Mouse (Mus musculus): Measurements from ENCODE around the gene Notch2. TPM values are rescaled to one million over a fixed set of nuclear protein-coding genes. Genes with fewer than 3 reads are reported as not detected.
A peak's percentile ranks its signal among the peaks of the same experiment; 100 is the strongest.

The Notch2 gene
- polyA plus RNA-seq, 1 experiment from 2014 or later, result 42.1 TPM

- 52% methylated on average over 3 of the region's 3 CpGs for WGBS
- H3K4me2 ChIP-seq (replicated peaks), result no peak overlapping the region
- ATAC-seq (ENCODE audit: insufficient number of reproducible peaks, insufficient read depth, low FRiP score, low TSS enrichment), result no peak
- peaks cover 17% of the 10 kb centered on the region for H3K36me3 ChIP-seq
- no peak overlapping the region for H3K27ac ChIP-seq
- no peaks in the 10 kb centered on the region for H3K27me3 ChIP-seq
- no peak overlapping the region for H3K9ac ChIP-seq
- H3K9me3 ChIP-seq, result no peaks in the 10 kb centered on the region
- no peak overlapping the region for H3K4me3 ChIP-seq
- H3K4me1 ChIP-seq, result peaks cover 42% of the 10 kb centered on the region
These were observed 69.6 kb downstream of the Notch2 start for GRCm38 (mm10) chr3:98082972-98083371.

DNA sequence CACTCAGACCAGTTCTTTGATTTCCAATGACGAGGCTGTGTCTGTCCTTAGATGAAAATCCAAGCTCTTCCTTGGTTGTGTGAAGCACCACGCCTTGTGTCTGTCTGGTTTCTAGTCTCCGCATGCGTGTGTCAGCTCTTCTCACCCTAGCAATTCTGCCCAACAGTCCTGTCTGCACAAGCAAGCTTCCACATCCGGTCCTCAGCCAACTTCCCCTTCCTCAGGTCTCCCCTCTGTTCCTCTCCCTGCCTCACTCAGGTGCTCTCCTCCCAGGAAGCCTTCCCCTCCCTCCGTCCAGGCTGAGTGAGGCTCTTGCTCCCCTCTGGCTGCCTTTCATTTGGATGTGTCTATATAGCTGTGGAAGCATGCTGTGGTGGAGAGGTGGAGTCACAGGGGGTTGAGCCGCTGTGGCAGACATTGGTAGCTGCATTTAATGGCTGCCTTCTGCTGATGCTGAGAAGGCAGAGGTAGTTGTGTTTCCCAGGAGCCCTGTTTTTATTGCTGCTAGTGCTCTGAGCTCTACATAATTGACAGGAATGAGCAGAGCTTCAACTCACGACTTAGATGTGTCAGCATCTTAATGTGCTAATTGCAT, 70.8 kb downstream of the Notch2 start:
- no peak for ATAC-seq (ENCODE audit: insufficient number of reproducible peaks, insufficient read depth, low FRiP score, low TSS enrichment)
- no peak overlapping the region for H3K4me2 ChIP-seq (replicated peaks)
- peaks cover 17% of the 10 kb centered on the region for H3K36me3 ChIP-seq
- peaks cover 42% of the 10 kb centered on the region for H3K4me1 ChIP-seq
- H3K9me3 ChIP-seq, result no peaks in the 10 kb centered on the region
- peak overlapping the region; percentile 58; the same call in 1 of the 2 replicates for H3K27ac ChIP-seq
- no peak overlapping the region for H3K4me3 ChIP-seq
- no peak overlapping the region for H3K9ac ChIP-seq
- H3K27me3 ChIP-seq, result no peaks in the 10 kb centered on the region
- 50% methylated on average over 8 of the region's 8 CpGs for WGBS

DNA sequence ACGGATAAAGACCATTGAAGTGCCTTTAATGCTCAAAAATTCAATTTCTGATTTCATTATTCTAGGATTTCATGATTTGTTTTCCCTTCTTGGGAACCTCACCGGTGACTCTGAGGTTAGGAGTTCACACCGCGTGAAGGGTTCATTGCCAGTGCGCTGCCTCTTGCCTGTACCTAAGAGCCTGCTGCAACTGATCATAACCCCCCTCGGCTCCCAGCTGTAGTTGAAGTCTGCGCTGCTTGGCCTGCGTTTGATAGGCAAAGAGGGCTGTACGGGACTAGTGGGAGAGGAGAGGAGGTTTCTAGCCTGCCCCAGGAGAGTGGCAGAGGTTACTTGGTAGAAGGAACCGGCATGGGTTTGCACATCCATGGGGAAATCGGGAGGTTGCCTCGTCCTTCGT, 71.5 kb downstream of the Notch2 start:
- Histone ChIP-seq H3K4me3 (no peak overlapping the region), H3K9ac (no peak overlapping the region), H3K27ac (peak overlapping the region; percentile 91), H3K4me1 (peaks cover 48% of the 10 kb centered on the region), H3K4me2 (replicated peaks) (no peak overlapping the region), H3K27me3 (no peaks in the 10 kb centered on the region), H3K9me3 (no peaks in the 10 kb centered on the region), H3K36me3 (peaks cover 17% of the 10 kb centered on the region)
- 53% methylated on average over 13 of the region's 13 CpGs for WGBS
- no peak for ATAC-seq (ENCODE audit: insufficient number of reproducible peaks, insufficient read depth, low FRiP score, low TSS enrichment)

GRCm38 (mm10) chr3:98085812-98086268, 72.5 kb downstream of the Notch2 start:
- no peaks in the 10 kb centered on the region for H3K9me3 ChIP-seq
- WGBS, result 14% methylated on average over 5 of the region's 5 CpGs
- no peak overlapping the region for H3K4me2 ChIP-seq (replicated peaks)
- peaks cover 54% of the 10 kb centered on the region for H3K4me1 ChIP-seq
- H3K27me3 ChIP-seq, result no peaks in the 10 kb centered on the region
- H3K9ac ChIP-seq, result no peak overlapping the region
- H3K36me3 ChIP-seq, result peaks cover 17% of the 10 kb centered on the region
- peak overlapping the region; percentile 91 for H3K27ac ChIP-seq
- ATAC-seq (ENCODE audit: insufficient number of reproducible peaks, insufficient read depth, low FRiP score, low TSS enrichment), result peak; percentile 54; the same call in 1 of the 2 replicates
- no peak overlapping the region for H3K4me3 ChIP-seq

GRCm38 (mm10) chr3:98086441-98086840, 73.1 kb downstream of the Notch2 start:
- no peaks in the 10 kb centered on the region for H3K27me3 ChIP-seq
- peak overlapping the region; percentile 91 for H3K27ac ChIP-seq
- H3K9me3 ChIP-seq, result no peaks in the 10 kb centered on the region
- H3K4me2 ChIP-seq (replicated peaks), result no peak overlapping the region
- H3K4me3 ChIP-seq, result no peak overlapping the region
- peaks cover 18% of the 10 kb centered on the region for H3K36me3 ChIP-seq
- WGBS, result 25% methylated on average over 4 of the region's 4 CpGs
- H3K4me1 ChIP-seq, result peaks cover 54% of the 10 kb centered on the region
- peak; percentile 30; the same call in 1 of the 2 replicates for ATAC-seq (ENCODE audit: insufficient number of reproducible peaks, insufficient read depth, low FRiP score, low TSS enrichment)
- no peak overlapping the region for H3K9ac ChIP-seq

- no peak for ATAC-seq (ENCODE audit: insufficient number of reproducible peaks, insufficient read depth, low FRiP score, low TSS enrichment)
- peak overlapping the region; percentile 91 for H3K27ac ChIP-seq
- peaks cover 54% of the 10 kb centered on the region for H3K4me1 ChIP-seq
- H3K9ac ChIP-seq, result no peak overlapping the region
- H3K4me3 ChIP-seq, result no peak overlapping the region
- H3K36me3 ChIP-seq, result peaks cover 16% of the 10 kb centered on the region
- H3K27me3 ChIP-seq, result no peaks in the 10 kb centered on the region
- no peak overlapping the region for H3K4me2 ChIP-seq (replicated peaks)
- no peaks in the 10 kb centered on the region for H3K9me3 ChIP-seq
- 51% methylated on average over 5 of the region's 5 CpGs for WGBS
These were observed 73.5 kb downstream of the Notch2 start for GRCm38 (mm10) chr3:98086860-98087259.

DNA sequence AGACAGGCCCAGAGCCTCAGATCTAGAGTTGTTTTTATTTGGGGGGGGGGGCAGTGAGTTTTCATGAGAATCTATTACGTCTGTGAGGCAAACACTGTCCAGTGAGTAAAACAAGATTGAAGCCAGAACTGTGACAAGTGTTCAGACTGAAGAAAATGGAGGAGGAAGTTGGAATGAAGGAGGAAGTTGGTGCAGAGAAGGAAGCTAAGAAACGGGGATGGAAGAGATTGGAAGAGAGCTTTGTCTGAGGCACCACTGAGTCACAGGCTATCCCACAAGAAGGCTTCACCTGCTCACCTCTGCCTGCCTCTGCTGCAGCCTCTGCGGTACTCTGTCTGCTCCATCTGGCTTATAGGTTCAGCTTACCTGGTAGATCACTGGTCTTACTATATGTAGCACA, 74.2 kb downstream of the Notch2 start:
- peaks cover 53% of the 10 kb centered on the region for H3K4me1 ChIP-seq
- 91% methylated on average over 3 of the region's 3 CpGs for WGBS
- H3K4me2 ChIP-seq (replicated peaks), result no peak overlapping the region
- H3K27ac ChIP-seq, result peak overlapping the region; percentile 91; the same call in 1 of the 2 replicates
- ATAC-seq (ENCODE audit: insufficient number of reproducible peaks, insufficient read depth, low FRiP score, low TSS enrichment), result no peak
- no peaks in the 10 kb centered on the region for H3K9me3 ChIP-seq
- H3K9ac ChIP-seq, result no peak overlapping the region
- H3K4me3 ChIP-seq, result no peak overlapping the region
- H3K27me3 ChIP-seq, result no peaks in the 10 kb centered on the region
- H3K36me3 ChIP-seq, result peaks cover 12% of the 10 kb centered on the region; the same call in 1 of the 2 replicates

- Histone ChIP-seq H3K4me1 (peaks cover 57% of the 10 kb centered on the region), H3K36me3 (peaks cover 12% of the 10 kb centered on the region; the same call in 1 of the 2 replicates)
These were observed 76.4 kb downstream of the Notch2 start for GRCm38 (mm10) chr3:98089702-98090101.

DNA sequence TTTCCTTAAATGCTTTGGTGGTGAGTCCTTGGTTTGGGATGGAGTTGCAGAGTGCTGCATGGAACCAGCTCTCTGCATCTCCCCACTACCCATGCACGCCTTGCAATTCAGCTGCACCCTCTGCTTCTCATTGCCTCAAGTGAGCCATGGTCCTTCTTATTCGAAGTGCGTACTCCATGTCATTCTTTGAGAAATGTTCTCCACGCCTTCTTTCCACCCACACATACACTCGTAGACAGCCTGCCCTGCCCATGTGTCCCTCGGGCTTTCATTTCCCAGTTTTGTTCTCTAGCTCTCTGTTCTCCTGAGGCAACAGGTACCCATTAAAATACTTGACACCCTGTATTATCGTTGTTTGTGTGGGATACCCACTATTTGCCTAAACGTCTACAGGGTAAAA, 76.8 kb downstream of the Notch2 start:
- Histone ChIP-seq H3K4me3 (no peak overlapping the region), H3K36me3 (peaks cover 12% of the 10 kb centered on the region; the same call in 1 of the 2 replicates), H3K27me3 (no peaks in the 10 kb centered on the region), H3K9ac (no peak overlapping the region), H3K27ac (peak overlapping the region; percentile 32; the same call in 1 of the 2 replicates), H3K4me2 (replicated peaks) (no peak overlapping the region), H3K9me3 (no peaks in the 10 kb centered on the region), H3K4me1 (peaks cover 57% of the 10 kb centered on the region)
- 76% methylated on average over 8 of the region's 8 CpGs for WGBS
- ATAC-seq (ENCODE audit: insufficient number of reproducible peaks, insufficient read depth, low FRiP score, low TSS enrichment), result no peak

More at GRCm38 (mm10) chr3:98089702-98090101, 76.4 kb downstream of the Notch2 start:
- no peaks in the 10 kb centered on the region for H3K9me3 ChIP-seq
- no peak overlapping the region for H3K9ac ChIP-seq
- no peak overlapping the region for H3K4me3 ChIP-seq
- H3K27me3 ChIP-seq, result no peaks in the 10 kb centered on the region
- ATAC-seq (ENCODE audit: insufficient number of reproducible peaks, insufficient read depth, low FRiP score, low TSS enrichment), result no peak
- WGBS, result 77% methylated on average over 5 of the region's 5 CpGs
- H3K27ac ChIP-seq, result peak overlapping the region; percentile 32; the same call in 1 of the 2 replicates
- no peak overlapping the region for H3K4me2 ChIP-seq (replicated peaks)

GRCm38 (mm10) chr3:98092680-98093370, 79.5 kb downstream of the Notch2 start:
- peaks cover 17% of the 10 kb centered on the region; the same call in 1 of the 2 replicates for H3K36me3 ChIP-seq

DNA sequence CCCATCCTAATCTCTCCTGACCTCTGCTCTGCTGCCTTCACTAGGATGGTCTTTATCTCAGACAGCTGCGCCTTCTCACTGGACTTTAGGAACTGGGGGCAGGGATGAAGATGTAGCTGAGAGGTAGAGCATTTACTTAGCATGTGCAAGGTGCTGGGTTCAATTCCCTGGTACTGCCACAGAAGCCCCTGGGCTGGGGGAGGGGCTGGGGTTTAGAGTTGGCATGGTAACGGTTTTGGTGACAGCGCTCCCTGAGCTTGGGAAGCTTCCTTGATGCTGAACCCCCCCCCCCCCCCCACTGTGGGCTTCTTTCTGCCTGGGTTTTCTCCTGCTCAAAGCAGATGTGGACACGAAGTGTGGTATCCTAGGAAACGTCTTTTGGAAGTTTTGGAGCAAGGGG, 80.6 kb downstream of the Notch2 start:
- WGBS, result 68% methylated on average over 5 of the region's 5 CpGs
- Histone ChIP-seq H3K4me2 (replicated peaks) (no peak overlapping the region), H3K9me3 (no peaks in the 10 kb centered on the region), H3K27ac (peak overlapping the region; percentile 50), H3K4me3 (no peak overlapping the region), H3K27me3 (no peaks in the 10 kb centered on the region), H3K36me3 (peaks cover 23% of the 10 kb centered on the region), H3K4me1 (peaks cover 43% of the 10 kb centered on the region), H3K9ac (no peak overlapping the region)
- no peak for ATAC-seq (ENCODE audit: insufficient number of reproducible peaks, insufficient read depth, low FRiP score, low TSS enrichment)

More at GRCm38 (mm10) chr3:98092680-98093370, 79.5 kb downstream of the Notch2 start:
- 79% methylated on average over 10 of the region's 10 CpGs for WGBS
- H3K27me3 ChIP-seq, result no peaks in the 10 kb centered on the region
- no peak overlapping the region for H3K9ac ChIP-seq
- ATAC-seq (ENCODE audit: insufficient number of reproducible peaks, insufficient read depth, low FRiP score, low TSS enrichment), result no peak
- no peak overlapping the region for H3K4me2 ChIP-seq (replicated peaks)
- H3K27ac ChIP-seq, result no peak overlapping the region
- no peak overlapping the region for H3K4me3 ChIP-seq
- no peaks in the 10 kb centered on the region for H3K9me3 ChIP-seq
- H3K4me1 ChIP-seq, result peaks cover 43% of the 10 kb centered on the region

All from embryonic facial prominence, embryonic 12.5 days (tissue).